Mouse (Mus musculus) frontal cortex, postnatal 36 days (tissue): ENCODE data around the gene Cdkl5.
"Not testable (repeated sequence)": the region's sequence is repeated elsewhere in the genome, so short reads cannot be mapped to it uniquely, and the experiment has no call there.

Experiments used
- DNase-seq, 2 experiments: peaks; one replicate each; pipeline ENCODE4 v3.0.0; 2022; ENCODE audit warnings: low spot score in 2 of 2

The Cdkl5 gene

DNA sequence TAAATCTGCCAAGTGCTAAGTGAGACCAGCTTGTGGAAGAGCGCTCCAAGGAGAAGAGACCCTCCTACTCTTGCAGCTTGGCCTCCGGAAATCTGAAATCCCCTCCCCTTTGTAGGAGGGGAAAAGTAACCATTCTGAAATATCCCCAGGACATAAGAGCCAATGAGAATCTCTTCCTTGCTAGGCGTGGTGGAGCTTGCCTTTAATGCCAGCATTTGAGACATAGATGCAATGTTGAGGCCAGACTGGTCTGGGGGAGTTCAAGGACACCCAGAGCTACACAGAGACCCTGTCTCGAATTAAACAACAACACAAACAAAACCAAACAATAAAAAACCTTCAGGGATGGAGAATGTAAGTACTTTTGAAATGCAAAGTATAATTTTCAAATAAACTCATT, 87.6 kb downstream of the Cdkl5 start, which contains the start of gene Gja6:
Gene Gja6, minus strand, starts transcription at position 101 of the 400 bp plus-strand sequence.
- no peak for DNase-seq

DNA sequence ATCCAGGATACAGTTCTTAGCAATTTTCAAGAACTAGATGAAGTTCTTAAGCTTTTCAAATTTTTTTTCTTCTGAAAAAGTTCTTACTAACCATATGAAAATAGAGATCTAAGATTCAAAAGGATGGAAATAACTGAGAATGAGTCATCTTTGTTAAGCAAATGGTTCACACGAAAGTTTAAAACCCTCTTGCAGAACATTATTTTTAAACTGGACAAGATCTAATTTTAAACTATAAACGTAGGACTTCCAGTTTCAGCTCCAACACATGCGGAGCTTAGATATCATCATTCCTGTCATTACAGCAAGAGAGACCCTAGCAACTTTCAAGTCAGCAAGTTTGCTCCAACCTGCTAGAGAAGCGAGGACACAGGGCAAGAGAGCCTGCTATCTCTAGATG, 88.0 kb downstream of the Cdkl5 start:
- DNase-seq: peak in 1 of 2 experiments; percentile 13

DNA sequence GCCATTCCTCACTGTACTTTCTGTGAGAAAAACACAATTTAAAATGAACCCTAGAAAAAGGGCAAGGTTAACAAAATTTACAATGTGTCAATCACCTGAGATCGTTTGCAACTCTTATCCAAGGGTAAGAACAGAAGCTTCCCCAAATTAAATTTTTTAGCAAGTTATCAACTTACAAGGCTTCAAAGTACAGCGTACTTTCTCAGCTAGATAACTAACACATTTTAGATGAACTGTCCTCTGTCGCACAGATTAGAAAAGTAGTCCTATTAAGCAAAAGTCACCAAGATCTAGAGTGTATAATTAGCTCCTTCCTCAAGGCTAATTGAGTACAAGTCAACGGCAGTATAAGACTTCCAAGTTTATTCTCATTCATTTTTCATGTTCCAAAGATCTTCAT, 88.6 kb downstream of the Cdkl5 start:
- no peak for DNase-seq

- peak in 1 of 2 experiments; percentile 20 for DNase-seq
These were observed 89.3 kb downstream of the Cdkl5 start for GRCm38 (mm10) chrX:160905041-160905678.

GRCm38 (mm10) chrX:160901118-160901517, 93.4 kb downstream of the Cdkl5 start:
- DNase-seq: no peak

GRCm38 (mm10) chrX:160892077-160892476, 102.4 kb downstream of the Cdkl5 start:
- DNase-seq: no peak

GRCm38 (mm10) chrX:160886301-160886700, 108.2 kb downstream of the Cdkl5 start:
- DNase-seq: no peak

GRCm38 (mm10) chrX:160866576-160866975, 127.9 kb downstream of the Cdkl5 start:
- peak in 1 of 2 experiments; percentile 13 for DNase-seq

- no peak for DNase-seq
These were observed 129.5 kb downstream of the Cdkl5 start for GRCm38 (mm10) chrX:160865022-160865421.

DNA sequence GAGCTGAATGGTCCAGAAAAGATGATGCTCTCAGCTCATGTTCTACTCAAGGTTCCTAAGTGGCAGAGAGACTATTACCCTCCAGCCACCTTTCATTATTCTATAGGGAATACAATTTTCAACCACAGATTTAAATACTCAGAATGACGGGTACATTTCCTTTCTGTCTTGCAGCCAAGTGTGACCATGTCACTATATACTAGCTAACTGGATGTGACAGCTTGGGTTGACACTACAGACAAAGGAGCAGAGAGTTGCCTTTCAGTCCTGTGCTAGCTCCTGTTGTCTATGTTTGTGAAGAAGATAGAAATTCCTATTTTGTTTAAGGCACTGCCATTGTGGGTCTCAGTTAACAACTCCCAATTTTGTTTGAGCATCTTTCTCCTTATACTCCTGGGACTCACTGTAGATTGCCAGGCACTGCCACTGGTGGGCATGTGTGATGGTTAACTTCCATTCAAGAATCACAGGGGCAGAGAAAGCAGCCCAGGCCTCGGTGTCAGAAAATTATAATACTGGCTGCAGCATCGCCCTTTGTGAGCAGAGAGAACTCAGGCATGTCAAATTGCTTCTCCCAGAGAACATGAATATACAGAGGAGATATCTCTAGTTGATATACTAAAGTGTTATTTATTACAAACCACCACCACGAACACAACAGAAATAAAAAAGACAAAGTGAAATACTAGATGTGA, 130.7 kb downstream of the Cdkl5 start:
- no peak for DNase-seq

- DNase-seq: no peak
These were observed 186.3 kb downstream of the Cdkl5 start for GRCm38 (mm10) chrX:160808226-160808625.

DNA sequence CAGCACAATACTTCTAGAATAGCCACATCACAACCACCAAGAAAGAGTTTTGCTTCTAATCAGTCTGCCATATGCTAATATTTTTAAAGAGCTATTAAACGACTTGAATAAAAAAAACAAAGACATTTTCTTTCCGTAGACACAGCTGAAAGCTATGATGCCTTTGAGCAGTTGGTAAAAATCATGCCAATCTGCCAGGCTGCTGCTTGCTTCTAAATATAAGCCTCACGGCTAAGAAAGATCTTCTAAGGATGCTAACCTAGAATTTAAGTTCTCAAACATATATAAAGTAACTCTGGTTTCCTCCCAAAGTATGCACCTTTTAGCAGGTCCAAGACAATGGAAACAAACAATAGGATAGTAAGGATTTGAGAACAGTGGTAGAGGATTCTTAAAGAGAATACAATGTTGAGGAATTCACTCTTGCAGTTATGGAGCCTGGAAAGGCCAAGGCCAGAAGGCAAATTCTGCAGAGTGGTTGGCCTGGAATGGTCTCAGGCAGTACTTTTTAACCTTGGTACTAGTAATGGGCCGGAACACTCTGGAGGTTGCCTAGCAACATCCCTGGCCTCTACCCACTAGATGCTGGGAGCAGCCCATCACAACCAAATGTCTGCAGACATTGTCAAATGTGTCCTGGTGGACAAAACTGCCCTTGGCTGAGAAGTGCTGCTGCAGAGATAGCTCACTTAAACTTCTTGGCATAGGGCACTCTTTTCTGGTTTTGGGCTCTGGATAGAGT, 189.9 kb downstream of the Cdkl5 start:
- peak in 1 of 2 experiments; percentile 16 for DNase-seq

DNA sequence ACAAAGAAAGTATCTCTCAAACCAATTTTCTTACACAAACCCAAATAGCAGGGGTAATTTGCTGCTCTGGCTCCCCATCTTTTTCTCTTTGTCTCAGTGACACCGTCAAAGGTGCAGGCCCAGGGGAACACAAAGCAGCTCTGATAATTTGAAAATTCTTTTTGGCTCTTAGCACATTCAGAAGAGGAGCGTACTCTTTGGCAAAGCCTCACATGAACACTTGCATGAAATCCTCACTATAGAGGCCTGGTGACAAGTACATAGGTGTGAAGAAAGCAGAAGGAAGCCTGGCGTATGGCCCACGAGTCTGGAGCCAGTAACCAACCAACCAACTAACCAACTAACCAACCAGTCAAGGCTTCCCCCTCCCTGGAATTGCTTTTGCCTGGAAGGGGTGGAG, 199.6 kb downstream of the Cdkl5 start:
- DNase-seq: no peak

DNA sequence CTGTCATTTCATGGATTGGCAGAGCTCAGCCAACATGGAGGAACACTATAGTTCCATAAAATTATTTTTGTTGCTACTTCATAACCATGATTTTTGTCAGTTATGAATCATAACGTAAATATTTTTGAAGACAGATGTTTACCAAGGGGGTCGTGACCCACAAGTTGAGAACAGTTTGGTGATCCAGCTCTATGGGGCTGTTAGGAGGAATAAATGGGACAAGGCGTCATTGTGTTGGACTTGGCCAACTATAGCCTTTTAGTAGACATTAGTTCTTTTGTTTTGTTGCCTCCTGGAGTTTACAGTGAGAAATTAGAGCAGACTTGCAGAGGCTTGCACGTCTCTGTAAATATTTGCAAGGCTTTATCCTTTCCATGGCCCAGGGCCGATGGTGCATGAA, 212.2 kb downstream of the Cdkl5 start:
- DNase-seq: no peak

DNA sequence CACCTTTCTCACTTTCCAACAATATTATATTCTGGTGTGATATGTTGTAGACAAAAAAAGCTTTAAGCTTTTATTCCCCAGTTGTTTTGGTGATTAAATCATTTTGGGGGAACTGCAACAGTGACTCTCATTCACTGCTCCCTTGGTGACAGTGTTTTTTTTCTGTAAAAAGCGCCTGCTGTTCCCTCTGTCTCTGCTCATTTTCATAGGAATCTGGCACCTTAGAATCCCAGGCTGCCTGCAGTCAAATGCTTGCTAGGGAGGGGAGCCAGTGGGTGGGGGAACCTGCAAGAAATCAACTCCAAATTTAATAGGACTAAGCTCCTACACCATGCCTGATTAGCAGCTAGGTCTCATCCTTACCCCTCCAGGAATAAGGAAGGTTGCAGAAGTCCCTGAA, 221.5 kb downstream of the Cdkl5 start:
- DNase-seq: peak in 1 of 2 experiments; percentile 44

DNA sequence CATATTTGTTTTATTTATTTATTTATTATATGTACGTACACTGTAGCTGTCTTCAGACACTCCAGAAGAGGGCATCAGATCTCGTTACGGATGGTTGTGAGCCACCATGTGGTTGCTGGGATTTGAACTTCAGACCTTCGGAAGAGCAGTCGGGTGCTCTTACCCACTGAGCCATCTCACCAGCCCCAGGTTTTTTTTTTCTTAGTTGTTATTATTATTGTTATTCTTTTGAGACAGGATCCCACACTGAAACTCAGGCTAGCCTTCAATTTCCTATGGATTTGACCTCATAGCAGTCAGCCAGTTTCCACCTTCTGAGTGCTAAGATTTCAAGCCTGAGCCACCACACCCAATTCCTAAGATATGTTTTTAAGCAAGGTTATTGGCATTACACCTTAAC, 224.9 kb downstream of the Cdkl5 start:
- DNase-seq: not testable (repeated sequence)

- DNase-seq: no peak
These were observed 226.8 kb downstream of the Cdkl5 start, which contains the start of gene Rs1 for GRCm38 (mm10) chrX:160767713-160768112. Gene Rs1 (plus strand): TSS chrX:160768013.

DNA sequence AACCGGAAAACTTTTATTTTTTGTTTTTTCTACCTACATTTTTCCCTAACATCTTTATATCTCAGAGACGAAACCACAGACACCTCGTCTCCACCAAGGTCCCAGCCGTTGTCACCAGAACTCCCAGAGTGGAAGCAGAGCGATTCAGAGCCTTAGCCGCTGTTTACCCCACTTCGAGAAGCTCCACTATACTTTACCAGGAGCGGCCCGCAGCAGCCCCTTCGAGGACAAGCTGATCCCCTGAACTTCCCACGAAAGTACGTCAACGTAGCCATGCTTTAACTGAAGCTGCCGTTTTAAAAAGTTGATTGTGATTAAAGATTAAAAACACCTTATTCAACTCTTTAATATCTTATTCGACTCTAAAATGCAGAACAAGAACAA, 228.3 kb downstream of the Cdkl5 start:
- no peak for DNase-seq

DNA sequence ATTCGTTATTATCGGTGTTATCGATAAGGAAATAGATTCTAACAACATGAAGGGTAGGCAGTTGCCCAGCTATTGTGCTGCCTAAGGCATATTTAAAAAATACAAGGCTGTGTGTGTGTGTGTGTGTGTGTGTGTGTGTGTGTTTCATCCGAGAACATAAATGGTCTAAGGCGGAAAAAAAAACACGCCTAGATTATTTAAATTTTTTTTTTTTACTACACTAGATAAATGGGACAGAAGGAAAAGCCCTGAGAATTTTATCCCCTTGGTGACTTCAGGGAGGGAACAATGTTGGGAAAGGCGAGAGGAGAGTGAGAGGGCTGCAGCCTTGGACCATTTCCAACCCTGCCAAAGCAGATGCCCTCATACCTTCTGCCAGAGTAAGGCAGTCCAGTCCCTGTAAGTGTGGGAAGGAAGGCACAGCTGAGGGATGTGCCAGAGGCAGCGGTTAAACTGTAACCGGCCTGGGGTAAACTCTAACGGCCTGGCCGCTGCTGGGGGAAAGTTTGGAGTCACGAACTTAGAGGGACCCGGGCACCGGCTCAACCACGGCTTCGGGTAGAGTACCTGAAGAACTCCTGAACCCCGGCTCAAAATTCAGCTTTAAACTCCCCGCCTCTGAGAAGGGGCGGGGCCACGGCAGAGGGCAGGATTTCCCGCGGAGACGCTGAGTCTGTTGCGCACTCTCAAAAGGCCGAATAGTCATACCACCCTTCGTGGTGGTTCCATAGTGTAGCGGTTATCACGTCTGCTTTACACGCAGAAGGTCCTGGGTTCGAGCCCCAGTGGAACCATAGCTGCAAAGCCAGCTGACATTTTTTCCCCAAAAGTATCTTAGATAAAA, 228.9 kb downstream of the Cdkl5 start:
- peak; percentile 94 to 96 for DNase-seq

- no peak for DNase-seq
These were observed 243.7 kb downstream of the Cdkl5 start for GRCm38 (mm10) chrX:160750808-160751207.

GRCm38 (mm10) chrX:160748653-160749052, 245.9 kb downstream of the Cdkl5 start:
- no peak for DNase-seq

DNA sequence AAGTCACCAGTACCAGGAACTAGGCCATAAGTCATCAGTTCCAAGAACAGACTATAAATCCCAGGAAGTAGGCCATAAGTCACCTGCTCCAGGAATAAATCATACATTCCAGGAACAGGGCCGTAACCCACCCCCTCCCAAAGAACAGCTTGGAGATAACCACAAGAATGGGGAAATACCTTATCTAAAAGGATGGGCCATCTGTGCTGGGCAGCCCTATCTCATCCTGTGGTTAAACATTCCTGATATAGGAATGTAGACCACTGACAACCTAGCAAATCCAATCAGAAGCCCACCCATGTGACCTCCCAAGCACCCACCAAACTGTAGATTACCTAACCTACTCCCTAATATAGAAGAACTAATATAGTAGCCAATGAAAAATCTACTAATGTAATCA, 249.1 kb downstream of the Cdkl5 start:
- no peak for DNase-seq
